Mouse (Mus musculus) adrenal gland, adult 8-10 months (tissue): ENCODE measurements at regions not wholly inside any gene's neighbourhood (a gene's known extent, or its start where the extent isn't known, plus 50 kb on each side); places are given as distances from the start of the nearest gene placed in this dataset.
A peak's percentile ranks its signal among the peaks of the same experiment; 100 is the strongest.

Source experiments
- DNase-seq: peaks from one replicate; pipeline ENCODE4 v3.0.0; 2022

GRCm38 (mm10) chr1:163650577-163651180 lies 74.4 kb downstream of the Mettl11b start:
- DNase-seq = no peak

- no peak for DNase-seq
Measured at GRCm38 (mm10) chr1:163642091-163642490, 82.9 kb downstream of the Mettl11b start.

GRCm38 (mm10) chr1:163640527-163641228 lies 84.4 kb downstream of the Mettl11b start:
- no peak for DNase-seq

- no peak for DNase-seq
Measured at GRCm38 (mm10) chr1:163630291-163630812, 94.7 kb downstream of the Mettl11b start.

DNA sequence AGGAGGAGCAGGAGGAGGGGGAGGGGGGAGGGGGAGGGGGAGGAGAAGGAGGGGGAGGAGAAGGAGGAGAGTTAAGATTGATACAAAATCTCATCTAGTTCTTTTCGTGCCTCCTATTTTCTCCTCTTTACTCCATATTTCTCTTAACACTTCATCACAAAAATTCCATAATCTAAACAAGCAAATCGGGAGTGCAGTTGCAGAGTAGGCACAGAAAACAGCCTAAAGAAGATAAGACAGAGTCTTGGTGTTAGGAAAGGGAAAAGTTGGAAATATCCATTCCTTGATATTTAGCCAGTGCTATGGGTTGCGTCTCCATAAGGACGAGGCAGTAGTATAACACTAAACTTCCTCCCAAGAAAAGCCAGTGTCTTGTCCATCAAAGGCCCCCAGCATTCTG lies 100.1 kb downstream of the Mettl11b start:
- no peak for DNase-seq

GRCm38 (mm10) chr1:163621293-163621692 lies 103.7 kb downstream of the Mettl11b start:
- DNase-seq = no peak

- DNase-seq = no peak
Measured at GRCm38 (mm10) chr1:163619831-163620230, 105.2 kb downstream of the Mettl11b start.

DNA sequence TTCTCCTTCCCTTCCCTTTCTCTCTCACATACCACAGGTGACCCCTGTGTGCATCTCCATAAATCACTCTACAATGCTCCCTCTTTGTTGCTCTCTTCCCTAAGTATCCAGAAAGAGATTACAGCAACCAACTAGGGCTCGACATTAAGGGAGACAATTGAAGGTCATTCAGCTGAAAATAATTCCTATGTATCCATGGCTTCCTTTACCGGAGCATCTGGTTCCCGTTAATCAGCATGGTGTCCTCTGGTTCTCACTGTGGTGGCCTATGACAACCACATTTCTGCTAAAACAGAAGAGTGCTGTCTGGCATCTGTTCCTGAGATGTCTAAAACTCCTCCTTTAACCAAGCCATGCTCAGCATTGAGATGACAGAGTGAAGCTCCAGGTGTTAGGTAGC lies 106.9 kb downstream of the Mettl11b start:
- no peak for DNase-seq

DNA sequence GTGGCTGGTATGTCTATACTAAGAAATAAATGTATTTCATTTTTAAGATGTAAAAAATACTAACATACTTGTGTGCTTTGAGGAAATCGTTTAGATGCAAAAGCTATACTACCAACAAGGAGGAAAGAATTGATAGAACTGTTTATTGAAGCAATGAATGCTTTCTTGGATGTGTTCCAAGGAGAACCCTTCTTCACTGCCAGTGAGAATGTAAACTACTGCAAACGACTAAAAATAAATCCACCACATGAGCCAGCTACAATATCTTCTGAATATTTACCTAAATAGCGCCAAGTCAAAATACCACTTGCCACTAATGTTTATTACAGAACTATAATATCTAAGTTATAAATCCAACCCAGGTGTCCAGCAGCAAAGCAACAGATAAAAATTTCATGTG lies 108.4 kb downstream of the Mettl11b start:
- no peak for DNase-seq

DNA sequence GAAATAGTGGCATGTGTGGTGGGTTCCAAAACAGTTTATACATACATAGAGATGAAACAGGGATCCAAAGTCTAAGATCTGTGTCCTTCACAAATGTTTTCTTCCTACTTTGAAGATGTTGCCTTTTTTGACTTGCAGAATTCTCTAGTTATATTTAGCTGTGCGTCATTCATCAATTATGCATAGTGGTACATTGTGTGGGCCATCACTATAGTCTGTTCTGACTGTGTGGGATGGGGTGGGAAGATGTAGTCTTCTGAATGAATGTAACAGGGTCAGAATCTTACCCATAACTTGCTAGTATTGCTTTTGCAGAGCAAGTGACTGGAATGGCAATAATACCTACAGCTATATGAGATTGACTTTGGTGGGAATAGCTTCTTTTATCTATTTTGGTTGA lies 116.6 kb downstream of the Mettl11b start:
- DNase-seq = no peak

DNA sequence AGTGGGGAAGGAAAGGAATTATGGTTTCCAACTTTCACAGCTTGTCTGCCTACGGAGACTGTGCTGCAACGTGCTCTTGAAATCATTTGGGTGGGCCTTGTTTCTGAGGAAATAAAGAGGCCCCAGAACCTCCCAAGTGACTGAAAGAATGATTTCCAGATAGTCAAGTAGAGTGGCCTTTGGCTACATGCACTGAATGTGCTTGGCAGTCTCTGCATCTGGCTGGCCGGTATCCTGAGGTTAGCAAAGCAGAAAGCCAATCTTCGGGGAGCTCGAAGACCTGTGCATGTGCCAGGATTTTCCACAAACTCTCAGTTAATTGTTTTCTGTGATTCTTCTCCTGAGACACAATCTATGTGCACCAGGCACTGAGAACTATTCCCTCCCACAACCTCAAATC lies 117.3 kb downstream of the Mettl11b start:
- DNase-seq = no peak

DNA sequence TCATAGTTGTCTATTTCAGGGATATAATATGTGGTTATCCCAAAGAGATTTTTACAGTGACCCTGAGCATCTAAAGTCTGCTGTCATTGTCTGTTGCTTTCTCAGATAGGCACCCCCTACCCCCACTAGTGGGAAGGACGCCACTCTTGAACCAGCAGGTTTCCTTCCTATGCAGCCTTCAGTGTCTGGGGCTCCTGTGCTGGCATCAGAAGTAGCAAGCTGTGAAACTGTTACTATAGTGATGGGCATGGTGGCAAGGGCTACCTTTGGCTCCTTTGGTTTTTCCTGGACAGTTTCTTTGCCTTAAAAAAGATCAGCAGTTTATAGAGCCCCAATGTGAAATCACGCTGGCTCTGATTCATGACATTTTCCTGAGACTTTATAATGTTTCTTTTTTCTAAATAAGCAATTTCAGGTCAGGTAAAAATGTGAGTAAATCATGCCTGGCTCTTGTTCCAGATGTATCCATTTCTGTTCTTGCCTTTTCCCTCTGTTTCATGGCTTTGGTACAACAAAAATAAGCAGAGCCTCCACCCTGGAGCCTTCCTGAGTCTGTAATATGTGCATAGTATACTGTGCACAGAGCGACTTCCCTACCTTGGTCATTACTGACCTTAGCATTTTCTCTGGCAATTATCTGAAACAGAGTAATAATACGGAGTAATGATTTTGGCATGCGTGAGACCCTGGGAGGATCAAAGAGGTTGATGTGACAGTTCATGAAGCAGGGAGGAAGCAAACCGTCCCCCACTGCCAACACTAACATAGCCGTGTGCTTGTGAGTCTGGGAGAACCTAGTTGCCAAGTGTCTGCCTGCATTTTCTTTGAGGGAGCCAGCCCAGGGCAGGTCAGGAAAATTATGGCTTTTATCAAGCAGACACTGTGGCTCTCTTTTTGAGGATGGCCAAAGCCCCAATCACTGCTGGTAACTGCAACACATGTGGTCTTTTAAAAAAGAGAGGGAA lies 124.8 kb downstream of the Mettl11b start:
- no peak for DNase-seq

DNA sequence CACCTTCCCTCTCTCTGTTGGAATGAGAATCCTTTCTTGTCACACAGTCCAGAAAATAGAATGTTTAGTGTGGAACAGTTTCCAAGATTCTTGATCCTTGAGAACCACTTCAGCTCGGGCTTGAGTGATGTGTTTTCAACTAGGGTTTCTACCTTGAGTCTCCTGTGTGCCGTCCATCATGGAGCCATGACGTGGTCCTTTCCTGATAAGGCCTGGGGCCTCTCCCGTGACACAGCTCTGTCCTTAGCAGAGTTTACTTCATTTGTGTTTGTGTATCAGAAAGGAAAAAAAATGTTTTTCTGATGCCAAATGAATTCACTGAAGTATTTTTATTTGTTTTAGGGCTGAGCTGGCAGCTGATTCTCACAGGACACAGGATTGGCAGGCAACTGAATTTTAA lies 148.6 kb downstream of the Mettl11b start:
- no peak for DNase-seq

DNA sequence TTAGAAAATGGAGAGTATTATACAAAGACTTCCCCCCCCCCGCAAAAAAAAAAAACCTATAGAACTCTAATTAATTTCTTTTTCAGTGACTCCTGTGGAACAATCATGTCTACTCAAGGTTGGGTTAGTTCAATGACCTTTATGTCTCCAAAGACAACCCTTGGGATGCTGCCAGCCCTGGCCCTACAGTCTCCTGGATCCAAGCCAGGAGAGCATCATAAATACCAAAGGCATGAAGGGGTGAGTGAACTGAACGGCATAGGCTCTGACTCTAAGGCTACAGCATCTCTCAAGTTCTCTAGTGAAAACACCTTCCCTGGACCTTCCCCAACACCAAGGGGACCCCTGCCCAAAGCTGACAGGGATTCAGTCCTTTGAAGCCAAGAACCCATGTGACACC lies 149.4 kb downstream of the Mettl11b start:
- peak; percentile 50 for DNase-seq

DNA sequence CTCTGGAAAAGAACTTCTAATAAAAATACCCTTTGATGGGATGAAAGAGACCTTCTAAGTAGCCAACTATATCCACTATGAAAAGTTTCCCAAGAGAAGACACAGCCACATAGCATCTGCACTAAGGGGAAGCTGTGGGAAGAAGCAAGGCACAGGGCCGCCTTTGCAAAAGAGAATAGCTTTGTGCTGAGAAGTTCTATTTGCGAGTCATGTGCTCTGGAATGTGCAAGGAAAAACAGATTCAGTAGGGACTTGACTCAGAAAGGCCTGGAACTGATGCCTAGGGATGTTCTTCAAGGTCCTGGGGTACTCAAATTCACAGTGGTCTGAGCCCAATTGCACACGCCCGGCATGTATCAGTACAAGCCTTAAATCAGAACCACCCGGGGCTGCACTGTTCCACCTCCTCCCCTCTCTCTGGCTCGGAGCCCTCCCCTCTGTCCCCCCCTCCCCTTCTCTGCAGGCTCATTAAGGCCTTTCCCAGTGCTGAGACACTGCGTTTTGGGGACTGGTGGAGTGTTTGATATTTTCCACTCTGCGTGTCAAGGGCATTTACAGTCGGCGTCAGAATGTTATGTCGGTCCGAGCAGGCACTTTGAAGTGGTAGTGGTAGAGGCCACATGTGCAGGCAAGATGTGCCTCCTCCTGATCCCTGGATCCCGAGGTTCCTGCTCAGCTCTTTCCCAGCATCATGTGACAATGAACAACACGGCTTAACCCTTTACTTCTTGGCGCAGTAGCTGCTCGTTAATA lies 150.4 kb downstream of the Mettl11b start:
- no peak for DNase-seq

GRCm38 (mm10) chr1:163573533-163573932 lies 151.5 kb downstream of the Mettl11b start:
- no peak for DNase-seq

GRCm38 (mm10) chr1:163563791-163564190 lies 160.3 kb upstream of the Gorab start:
- DNase-seq = no peak

DNA sequence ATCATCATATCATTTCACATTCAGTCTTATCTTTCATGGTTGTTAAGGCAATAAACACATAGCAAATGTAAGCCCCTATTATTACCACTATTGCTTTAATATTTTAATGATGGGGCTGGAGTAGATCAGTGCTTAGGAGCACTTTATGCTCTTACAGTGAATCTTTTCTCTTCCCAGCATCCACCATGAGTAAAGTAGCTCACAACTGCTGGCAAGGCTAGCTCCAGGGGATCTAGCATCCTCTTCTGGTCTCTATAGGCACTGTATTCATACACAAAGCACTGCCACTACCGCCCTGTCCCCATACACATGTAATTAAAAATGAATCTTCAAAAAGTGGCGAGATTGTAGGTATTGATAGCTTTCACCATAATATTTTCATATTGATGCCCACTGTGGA lies 159.6 kb upstream of the Gorab start:
- DNase-seq = no peak

- peak; percentile 74 for DNase-seq
Measured at GRCm38 (mm10) chr1:163562166-163562733, 158.8 kb upstream of the Gorab start.

DNA sequence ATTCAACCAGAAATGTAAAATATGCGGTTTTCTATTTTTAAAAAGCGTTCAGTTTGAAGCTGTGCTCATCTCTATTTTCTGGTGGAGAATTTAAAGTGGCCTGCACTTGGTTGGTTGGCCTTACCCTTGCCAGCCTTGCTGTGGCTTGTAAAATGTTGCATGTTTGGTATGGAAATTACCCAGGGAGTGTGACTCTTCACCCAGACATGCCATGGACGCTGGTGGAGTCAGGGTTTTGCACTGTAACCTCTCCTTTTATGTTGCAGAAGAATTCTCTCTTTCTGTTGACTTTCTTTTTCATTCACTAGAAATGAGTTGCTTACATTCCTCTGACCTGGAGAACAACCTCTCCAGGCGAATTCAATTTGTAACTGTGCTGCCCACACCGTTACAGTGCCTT lies 157.5 kb upstream of the Gorab start:
- DNase-seq = no peak

- DNase-seq = no peak
Measured at GRCm38 (mm10) chr1:163560276-163560943, 156.9 kb upstream of the Gorab start.
